Mouse (Mus musculus) liver, postnatal 0 days (tissue): ENCODE measurements at regions not wholly inside any gene's neighbourhood (a gene's known extent, or its start where the extent isn't known, plus 50 kb on each side); places are given as distances from the start of the nearest gene placed in this dataset.
A peak's percentile ranks its signal among the peaks of the same experiment; 100 is the strongest.

Source experiments
- CTCF ChIP-seq: sonication (generic); IDR thresholded peaks from 2 replicates; pipeline ENCODE4 v1.5.1; 2016; ENCODE audit warnings: antibody characterized with exemption, low read depth
- EP300 ChIP-seq: IDR thresholded peaks from 2 replicates; pipeline ENCODE4 v1.6.1; 2016; ENCODE audit warnings: antibody characterized with exemption, low read depth, mild to moderate bottlenecking

- TF ChIP-seq CTCF (peak; percentile 69), EP300 (no peak)
Observed at GRCm38 (mm10) chrX:159043432-159043831, 166.7 kb upstream of the Rps6ka3 start.
